Mouse (Mus musculus) right cerebral cortex, postnatal 4 days (tissue): Measurements from ENCODE around the gene Rcc2.

Experiments
- DNase-seq: peaks from one replicate; pipeline ENCODE4 v3.0.0-alpha.2; 2022

The Rcc2 gene

GRCm38 (mm10) chr4:140688044-140688825 is 12.1 kb upstream of the Rcc2 start:
- no peak for DNase-seq

DNA sequence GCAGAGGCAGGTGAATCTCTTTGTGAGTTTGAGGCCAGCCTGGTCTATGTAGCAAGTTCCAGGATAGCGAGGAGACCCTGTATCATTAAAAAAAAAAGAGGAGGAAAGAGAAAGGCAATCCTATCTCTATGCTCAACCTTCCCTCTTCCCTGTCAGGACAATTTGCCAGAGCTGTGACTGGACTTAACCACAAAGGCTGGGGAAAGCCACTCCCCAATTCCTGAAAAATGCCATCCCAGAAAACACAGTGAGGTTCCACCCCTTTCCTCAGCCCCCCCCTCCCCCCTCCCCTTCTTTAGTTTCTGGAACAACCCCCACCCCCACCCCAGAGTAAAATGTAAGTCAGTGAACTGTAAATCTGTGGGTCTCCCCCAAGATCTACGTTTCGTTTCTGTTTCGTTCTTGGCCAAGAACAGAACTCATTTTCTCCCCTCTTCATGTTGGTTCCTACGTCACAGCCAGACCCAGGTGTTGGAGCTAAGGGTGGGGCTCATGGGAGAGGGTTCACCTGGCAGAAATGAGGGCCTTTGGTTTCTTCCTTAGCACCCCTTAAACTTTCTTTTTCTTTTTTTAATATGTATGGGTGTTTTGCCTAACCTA is 11.4 kb upstream of the Rcc2 start:
- no peak for DNase-seq

- DNase-seq, result no peak
Measured at GRCm38 (mm10) chr4:140689873-140690655, 10.3 kb upstream of the Rcc2 start.

- DNase-seq, result no peak
Measured at GRCm38 (mm10) chr4:140691481-140691880, 8.9 kb upstream of the Rcc2 start.

DNA sequence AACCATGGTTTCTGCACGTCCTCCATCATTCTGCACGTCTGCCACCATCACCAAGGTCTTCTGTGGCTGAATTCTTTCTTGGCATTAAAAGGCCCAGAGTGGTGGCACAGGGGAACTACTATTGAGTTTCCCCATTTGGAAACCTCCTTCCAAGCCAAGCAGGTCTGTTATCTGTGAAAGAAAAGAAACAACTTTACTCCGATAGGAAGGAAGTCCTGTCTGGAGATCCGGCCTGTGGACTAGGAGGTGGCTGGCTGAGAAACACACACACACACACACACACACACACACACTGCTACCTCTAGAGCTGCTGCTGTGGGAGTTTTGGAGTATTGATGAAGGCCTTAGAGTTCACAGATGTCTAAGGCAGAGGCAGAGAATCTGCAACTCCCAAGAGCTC is 6.8 kb upstream of the Rcc2 start:
- no peak for DNase-seq

DNA sequence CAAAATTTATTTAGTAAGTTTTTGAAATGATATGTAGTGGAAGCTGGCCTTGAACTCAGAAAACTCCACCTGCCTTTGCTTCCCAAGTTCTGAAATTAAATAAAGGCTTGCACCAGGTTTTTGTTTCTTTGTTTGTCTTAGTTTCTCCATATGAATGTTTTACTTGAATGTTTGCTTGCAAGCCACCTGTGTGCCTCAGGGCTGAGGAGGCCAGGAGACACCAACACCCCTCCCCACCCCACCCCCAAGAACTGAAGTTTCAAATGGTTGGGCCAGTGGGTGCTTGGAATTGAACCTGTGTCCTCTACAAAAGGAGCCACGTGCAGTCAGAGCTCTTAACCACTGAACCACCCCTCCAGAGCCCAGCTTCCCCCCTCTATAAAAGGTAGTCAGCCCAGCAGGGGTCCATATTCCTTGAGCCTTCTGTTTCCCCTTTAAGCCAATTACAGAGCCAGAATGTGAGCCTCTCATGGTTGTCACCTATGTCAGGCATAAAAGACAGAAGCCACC is 5.7 kb upstream of the Rcc2 start:
- DNase-seq, result no peak

DNA sequence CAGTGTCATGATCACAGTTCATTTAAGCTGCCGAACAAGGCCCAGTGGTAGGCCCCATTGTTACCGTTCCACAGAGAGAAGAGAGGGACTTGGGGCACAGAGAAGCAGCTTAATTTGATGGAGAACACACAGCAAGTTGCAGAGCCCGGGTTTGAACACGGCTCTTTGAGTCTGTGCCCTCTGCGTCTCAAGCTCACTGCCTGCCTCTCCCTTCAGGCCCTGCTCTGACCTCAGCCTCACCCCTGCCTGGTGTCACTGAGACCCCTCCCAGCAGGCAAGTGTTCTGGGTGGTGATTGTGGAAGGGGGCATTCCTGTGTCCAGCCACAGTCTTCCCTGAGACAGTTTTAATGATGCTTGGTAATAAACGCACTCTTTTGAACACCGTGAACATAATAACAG is 5.2 kb upstream of the Rcc2 start:
- DNase-seq, result no peak

- DNase-seq, result no peak
Measured at GRCm38 (mm10) chr4:140695675-140696585, 4.4 kb upstream of the Rcc2 start.

GRCm38 (mm10) chr4:140699441-140700127 is 757 bp upstream of the Rcc2 start:
- DNase-seq, result no peak

- peak; percentile 84 for DNase-seq
Measured at GRCm38 (mm10) chr4:140701049-140701715, 841 bp downstream of the Rcc2 start.

DNA sequence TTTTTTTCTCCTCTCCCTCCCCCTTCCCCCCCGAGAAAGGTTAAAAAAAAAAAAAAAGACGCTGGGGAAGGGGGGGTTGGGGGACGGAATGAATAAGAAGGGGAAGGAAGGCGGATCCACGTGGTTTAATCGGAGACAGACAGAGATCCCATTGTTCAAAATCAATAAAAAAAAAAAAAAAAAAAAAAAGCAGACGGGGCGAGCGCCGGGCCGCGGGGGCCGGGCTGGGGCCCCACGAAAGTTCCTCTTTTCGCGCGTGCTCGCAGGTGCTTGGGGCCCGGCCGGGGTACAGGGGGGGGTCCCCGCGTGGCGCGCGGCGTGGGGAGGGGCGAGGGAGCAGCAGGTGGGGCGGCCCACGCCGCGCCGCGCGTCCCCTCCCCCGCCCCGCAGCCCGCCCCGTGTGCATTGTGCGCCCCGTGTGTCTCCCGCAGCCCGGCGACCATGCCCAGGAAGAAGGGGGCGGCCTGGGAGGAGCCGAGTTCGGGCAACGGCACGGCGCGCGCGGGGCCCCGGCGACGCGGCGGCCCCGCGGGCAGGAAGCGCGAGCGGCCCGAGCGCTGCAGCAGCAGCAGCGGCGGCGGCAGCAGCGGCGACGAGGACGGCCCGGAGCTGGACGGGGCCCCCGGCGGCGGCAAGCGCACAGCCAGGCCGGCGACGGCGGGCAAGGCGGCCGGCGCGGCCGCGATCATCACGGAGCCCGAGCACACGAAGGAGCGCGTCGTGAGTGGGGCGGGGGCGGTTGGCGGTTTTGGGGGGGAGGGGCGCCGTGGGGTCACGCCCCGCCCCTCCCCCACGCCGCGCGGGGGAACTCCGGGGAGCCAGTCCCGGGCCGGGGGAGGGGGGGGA is 1.6 kb downstream of the Rcc2 start:
- DNase-seq, result no peak

DNA sequence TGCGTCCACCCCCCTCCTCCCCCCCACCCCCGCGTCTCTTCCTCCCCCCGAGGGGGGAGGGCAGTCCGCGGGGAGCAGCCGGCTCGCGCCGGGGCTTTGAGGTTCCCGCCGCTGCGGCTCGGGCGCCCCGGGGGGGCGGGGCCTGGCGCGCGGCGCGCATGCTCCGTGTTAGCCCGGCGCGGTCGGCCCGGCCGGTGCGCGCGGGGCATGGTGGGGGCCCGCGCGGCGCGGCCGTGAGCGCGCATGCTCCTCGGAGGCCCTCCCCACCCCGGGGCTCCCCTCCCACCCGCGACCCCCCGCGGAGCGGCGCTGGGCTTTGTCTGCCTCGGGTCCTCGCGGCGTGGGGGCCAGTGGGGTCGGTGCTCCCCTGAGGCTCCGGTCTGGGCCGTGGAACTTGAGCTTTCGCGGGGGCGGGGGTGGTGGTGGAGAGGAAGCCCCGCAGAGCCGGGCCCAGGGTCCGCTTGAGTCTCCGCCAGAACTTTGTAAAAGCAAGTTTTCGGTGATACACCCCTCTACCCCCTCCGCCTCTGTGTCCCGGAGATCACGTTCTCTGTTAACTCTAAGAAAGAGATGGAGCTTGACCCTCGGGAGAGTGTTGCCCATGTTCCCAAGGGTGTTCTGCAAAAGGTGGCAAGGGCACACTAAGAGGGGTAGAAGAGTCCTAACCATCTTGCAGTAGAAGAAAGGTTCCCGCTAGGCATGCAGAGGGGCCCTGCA is 2.4 kb downstream of the Rcc2 start:
- peak; percentile 82 for DNase-seq

- DNase-seq, result no peak
Measured at GRCm38 (mm10) chr4:140703636-140704035, 3.3 kb downstream of the Rcc2 start.

- no peak for DNase-seq
Measured at GRCm38 (mm10) chr4:140704166-140704565, 3.8 kb downstream of the Rcc2 start.

DNA sequence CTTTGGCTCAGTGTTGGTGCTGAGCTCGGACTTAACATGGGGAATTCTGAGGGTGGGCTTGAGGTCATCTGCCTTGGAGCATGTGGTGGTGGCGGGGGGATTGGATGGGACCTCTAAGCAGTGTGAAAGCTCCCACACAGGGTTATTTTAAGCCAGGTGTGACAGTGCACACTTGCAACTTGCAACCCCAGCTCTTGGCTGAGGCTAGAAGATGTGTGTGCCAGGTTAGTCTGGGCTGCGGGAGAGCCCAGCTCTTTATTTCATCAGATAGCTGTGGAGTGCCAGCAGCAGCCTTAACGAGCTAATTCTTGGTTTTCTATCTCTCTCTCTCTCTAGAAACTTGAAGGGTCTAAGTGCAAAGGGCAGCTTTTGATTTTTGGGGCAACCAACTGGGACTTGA is 7.3 kb downstream of the Rcc2 start:
- DNase-seq, result no peak

GRCm38 (mm10) chr4:140708297-140708927 is 8.1 kb downstream of the Rcc2 start:
- DNase-seq, result no peak

DNA sequence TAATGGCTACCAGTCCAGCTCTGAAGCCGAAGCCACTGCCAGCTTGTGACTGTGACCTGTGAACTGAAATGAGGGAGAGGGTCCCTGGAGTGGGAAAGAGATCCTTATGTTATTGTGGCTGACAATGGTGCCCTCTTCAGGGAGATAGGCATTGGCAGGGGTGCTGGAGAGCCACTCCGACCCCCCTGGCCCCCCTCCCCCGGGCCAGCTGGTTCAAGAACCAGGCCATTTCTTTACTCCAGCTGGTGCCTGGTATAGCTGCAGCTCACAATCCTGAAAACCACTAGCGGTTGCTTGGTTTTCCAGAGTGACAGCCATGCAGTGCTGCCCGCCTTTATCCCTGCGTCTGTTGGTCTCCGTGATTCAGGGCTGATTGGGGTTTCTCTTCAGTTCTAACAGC is 8.8 kb downstream of the Rcc2 start:
- no peak for DNase-seq

GRCm38 (mm10) chr4:140709617-140710016 is 9.3 kb downstream of the Rcc2 start:
- no peak for DNase-seq

GRCm38 (mm10) chr4:140710781-140711180 is 10.4 kb downstream of the Rcc2 start:
- DNase-seq, result no peak
